Mouse (Mus musculus): ENCODE data around the gene Gtpbp2. TPM values are rescaled to one million over a fixed set of nuclear protein-coding genes. Genes with fewer than 3 reads are reported as not detected.

Gene Gtpbp2
- polyA plus RNA-seq, 1 experiment from 2014 or later: 32.6 TPM

GRCm38 (mm10) chr17:46159236-46159635 is 1.6 kb upstream of the Gtpbp2 start:
- WGBS (ENCODE audit: insufficient replicate concordance): 18% methylated on average over 2 of the region's 2 CpGs
- H3K4me1 ChIP-seq: peaks cover 73% of the 10 kb centered on the region

GRCm38 (mm10) chr17:46160090-46160662 is 656 bp upstream of the Gtpbp2 start:
- H3K9ac ChIP-seq: peak overlapping the region; percentile 87
- peaks cover 68% of the 10 kb centered on the region for H3K4me1 ChIP-seq
- H3K4me3 ChIP-seq: peak overlapping the region; percentile 81
- WGBS (ENCODE audit: insufficient replicate concordance): under 1% methylated on average over 16 of the region's 16 CpGs
- peaks cover 36% of the 10 kb centered on the region for H3K36me3 ChIP-seq
- peak; percentile 67 for ATAC-seq
- H3K9me3 ChIP-seq (replicated peaks): no peaks in the 10 kb centered on the region
- H3K27me3 ChIP-seq (replicated peaks): no peaks in the 10 kb centered on the region
- H3K27ac ChIP-seq: peak overlapping the region; percentile 98
- peak overlapping the region; percentile 78 for H3K4me2 ChIP-seq

More at GRCm38 (mm10) chr17:46159236-46159635, 1.6 kb upstream of the Gtpbp2 start:
- peaks cover 27% of the 10 kb centered on the region for H3K36me3 ChIP-seq
- H3K27me3 ChIP-seq (replicated peaks): no peaks in the 10 kb centered on the region
- H3K9me3 ChIP-seq (replicated peaks): no peaks in the 10 kb centered on the region
- peak overlapping the region; percentile 81 for H3K4me3 ChIP-seq
- H3K4me2 ChIP-seq: peak overlapping the region; percentile 78
- peak overlapping the region; percentile 87 for H3K9ac ChIP-seq
- ATAC-seq: peak; percentile 64
- H3K27ac ChIP-seq: peak overlapping the region; percentile 98

- H3K4me1 ChIP-seq: peaks cover 57% of the 10 kb centered on the region
- peak overlapping the region; percentile 92 for H3K9ac ChIP-seq
- peak overlapping the region; percentile 98 for H3K27ac ChIP-seq
- H3K4me2 ChIP-seq: peak overlapping the region; percentile 78
- H3K36me3 ChIP-seq: peaks cover 46% of the 10 kb centered on the region
- peak overlapping the region; percentile 81 for H3K4me3 ChIP-seq
- WGBS (ENCODE audit: insufficient replicate concordance): 1% methylated on average over 19 of the region's 19 CpGs
- ATAC-seq: no peak
- H3K9me3 ChIP-seq (replicated peaks): no peaks in the 10 kb centered on the region
- no peaks in the 10 kb centered on the region for H3K27me3 ChIP-seq (replicated peaks)
Observed at GRCm38 (mm10) chr17:46161179-46161578, 347 bp downstream of the Gtpbp2 start.

DNA sequence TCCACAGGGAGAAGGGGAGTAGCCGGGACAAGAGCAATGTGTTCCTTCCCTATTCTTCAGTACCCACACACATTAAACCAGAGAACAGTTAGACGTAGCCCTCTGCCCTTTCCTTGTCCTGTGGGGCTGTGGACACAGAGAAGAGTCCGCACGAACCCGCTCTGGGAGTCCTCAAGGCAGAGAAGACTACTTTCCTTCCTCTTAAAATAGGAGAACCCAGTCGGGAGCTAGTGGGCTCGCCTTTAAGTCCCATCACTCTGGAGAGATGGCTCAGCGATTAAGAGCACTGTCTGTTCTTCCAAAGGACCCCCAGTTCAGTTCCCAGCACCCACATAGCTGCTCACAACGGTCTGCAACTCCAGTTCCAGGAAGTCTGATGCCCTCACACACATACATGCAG is 878 bp downstream of the Gtpbp2 start:
- peak overlapping the region; percentile 78 for H3K4me2 ChIP-seq
- H3K4me3 ChIP-seq: peak overlapping the region; percentile 81
- peak overlapping the region; percentile 98 for H3K27ac ChIP-seq
- no peaks in the 10 kb centered on the region for H3K27me3 ChIP-seq (replicated peaks)
- WGBS (ENCODE audit: insufficient replicate concordance): 46% methylated on average over 9 of the region's 9 CpGs
- no peak for ATAC-seq
- H3K4me1 ChIP-seq: peaks cover 52% of the 10 kb centered on the region
- H3K9ac ChIP-seq: peak overlapping the region; percentile 92
- no peaks in the 10 kb centered on the region for H3K9me3 ChIP-seq (replicated peaks)
- H3K36me3 ChIP-seq: peaks cover 51% of the 10 kb centered on the region

DNA sequence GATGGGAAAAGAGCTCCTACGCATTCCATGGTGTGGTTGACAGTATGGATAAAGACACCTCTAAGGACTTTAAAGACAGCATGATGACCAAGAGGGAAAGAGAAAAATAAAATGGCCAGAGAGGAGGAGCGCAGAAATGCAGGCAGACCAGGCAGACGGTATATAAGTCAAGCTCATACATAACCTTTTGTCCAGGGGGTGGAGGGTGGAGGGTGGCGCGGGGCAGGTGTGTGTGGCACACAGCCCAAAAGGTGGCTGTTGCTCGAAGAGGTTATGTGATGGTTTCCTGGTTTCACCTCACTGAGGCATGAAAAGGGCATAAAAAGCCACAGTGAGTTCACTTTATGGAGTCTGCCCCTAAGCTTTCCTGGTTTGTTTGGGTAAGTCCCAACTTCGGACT is 1.7 kb downstream of the Gtpbp2 start:
- peak overlapping the region; percentile 78 for H3K4me2 ChIP-seq
- peak overlapping the region; percentile 98 for H3K27ac ChIP-seq
- no peaks in the 10 kb centered on the region for H3K9me3 ChIP-seq (replicated peaks)
- ATAC-seq: no peak
- 82% methylated on average over 7 of the region's 7 CpGs for WGBS (ENCODE audit: insufficient replicate concordance)
- peaks cover 46% of the 10 kb centered on the region for H3K4me1 ChIP-seq
- H3K4me3 ChIP-seq: peak overlapping the region; percentile 81
- H3K27me3 ChIP-seq (replicated peaks): no peaks in the 10 kb centered on the region
- H3K9ac ChIP-seq: peak overlapping the region; percentile 92; the same call in 1 of the 2 replicates
- H3K36me3 ChIP-seq: peaks cover 60% of the 10 kb centered on the region

- WGBS (ENCODE audit: insufficient replicate concordance): 44% methylated on average over 9 of the region's 9 CpGs
- peak overlapping the region; percentile 92 for H3K9ac ChIP-seq
- peaks cover 47% of the 10 kb centered on the region for H3K4me1 ChIP-seq
- peak overlapping the region; percentile 98 for H3K27ac ChIP-seq
- peaks cover 64% of the 10 kb centered on the region for H3K36me3 ChIP-seq
- no peaks in the 10 kb centered on the region for H3K9me3 ChIP-seq (replicated peaks)
- H3K27me3 ChIP-seq (replicated peaks): no peaks in the 10 kb centered on the region
- H3K4me3 ChIP-seq: peak overlapping the region; percentile 81
- H3K4me2 ChIP-seq: peak overlapping the region; percentile 78
- no peak for ATAC-seq
Observed at GRCm38 (mm10) chr17:46162951-46163421, 2.2 kb downstream of the Gtpbp2 start.

GRCm38 (mm10) chr17:46164301-46164700 is 3.5 kb downstream of the Gtpbp2 start:
- H3K9ac ChIP-seq: no peak overlapping the region
- 90% methylated on average over 8 of the region's 8 CpGs for WGBS (ENCODE audit: insufficient replicate concordance)
- no peak overlapping the region for H3K4me2 ChIP-seq
- ATAC-seq: no peak
- H3K27ac ChIP-seq: no peak overlapping the region
- no peak overlapping the region for H3K4me3 ChIP-seq
- H3K27me3 ChIP-seq (replicated peaks): no peaks in the 10 kb centered on the region
- H3K9me3 ChIP-seq (replicated peaks): no peaks in the 10 kb centered on the region
- H3K4me1 ChIP-seq: peaks cover 46% of the 10 kb centered on the region
- H3K36me3 ChIP-seq: peaks cover 77% of the 10 kb centered on the region

DNA sequence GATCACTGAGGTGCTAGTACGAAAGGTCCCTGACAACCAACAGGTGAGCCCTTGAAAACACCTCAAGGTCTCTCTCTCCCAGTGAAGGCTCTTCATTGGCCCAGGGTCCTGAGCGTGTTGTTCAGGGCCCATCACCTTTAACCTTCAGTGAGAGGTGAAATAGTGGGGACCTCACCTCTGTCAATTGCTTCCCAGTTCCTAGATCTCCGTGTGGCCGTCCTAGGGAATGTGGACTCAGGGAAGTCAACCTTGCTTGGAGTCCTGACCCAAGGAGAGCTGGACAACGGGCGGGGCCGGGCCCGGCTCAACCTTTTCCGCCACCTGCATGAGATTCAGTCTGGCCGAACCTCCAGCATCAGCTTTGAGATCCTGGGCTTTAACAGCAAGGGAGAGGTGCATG is 4.0 kb downstream of the Gtpbp2 start:
- H3K27me3 ChIP-seq (replicated peaks): no peaks in the 10 kb centered on the region
- no peak overlapping the region for H3K4me3 ChIP-seq
- H3K4me1 ChIP-seq: peaks cover 46% of the 10 kb centered on the region
- H3K36me3 ChIP-seq: peaks cover 82% of the 10 kb centered on the region
- H3K27ac ChIP-seq: no peak overlapping the region
- H3K4me2 ChIP-seq: no peak overlapping the region
- H3K9ac ChIP-seq: no peak overlapping the region
- no peak for ATAC-seq
- H3K9me3 ChIP-seq (replicated peaks): no peaks in the 10 kb centered on the region
- 93% methylated on average over 10 of the region's 10 CpGs for WGBS (ENCODE audit: insufficient replicate concordance)

- Histone ChIP-seq H3K9me3 (replicated peaks) (no peaks in the 10 kb centered on the region), H3K4me2 (no peak overlapping the region), H3K9ac (no peak overlapping the region), H3K4me1 (peaks cover 46% of the 10 kb centered on the region), H3K36me3 (peaks cover 89% of the 10 kb centered on the region), H3K27me3 (replicated peaks) (no peaks in the 10 kb centered on the region), H3K27ac (no peak overlapping the region), H3K4me3 (no peak overlapping the region)
- ATAC-seq: no peak
- 90% methylated on average over 12 of the region's 12 CpGs for WGBS (ENCODE audit: insufficient replicate concordance)
Observed at GRCm38 (mm10) chr17:46165460-46165859, 4.6 kb downstream of the Gtpbp2 start.

- Histone ChIP-seq H3K36me3 (peaks cover 97% of the 10 kb centered on the region), H3K4me2 (no peak overlapping the region), H3K27ac (peak overlapping the region; percentile 45; the same call in 1 of the 2 replicates), H3K27me3 (replicated peaks) (no peaks in the 10 kb centered on the region), H3K9me3 (replicated peaks) (no peaks in the 10 kb centered on the region), H3K4me1 (peaks cover 45% of the 10 kb centered on the region), H3K4me3 (no peak overlapping the region), H3K9ac (no peak overlapping the region)
- no peak for ATAC-seq
- WGBS (ENCODE audit: insufficient replicate concordance): 80% methylated on average over 5 of the region's 5 CpGs
Observed at GRCm38 (mm10) chr17:46166270-46166669, 5.4 kb downstream of the Gtpbp2 start.

GRCm38 (mm10) chr17:46167014-46167413 is 6.2 kb downstream of the Gtpbp2 start:
- WGBS (ENCODE audit: insufficient replicate concordance): 84% methylated on average over 11 of the region's 11 CpGs
- Histone ChIP-seq H3K9ac (no peak overlapping the region), H3K36me3 (peaks cover 100% of the 10 kb centered on the region)

DNA sequence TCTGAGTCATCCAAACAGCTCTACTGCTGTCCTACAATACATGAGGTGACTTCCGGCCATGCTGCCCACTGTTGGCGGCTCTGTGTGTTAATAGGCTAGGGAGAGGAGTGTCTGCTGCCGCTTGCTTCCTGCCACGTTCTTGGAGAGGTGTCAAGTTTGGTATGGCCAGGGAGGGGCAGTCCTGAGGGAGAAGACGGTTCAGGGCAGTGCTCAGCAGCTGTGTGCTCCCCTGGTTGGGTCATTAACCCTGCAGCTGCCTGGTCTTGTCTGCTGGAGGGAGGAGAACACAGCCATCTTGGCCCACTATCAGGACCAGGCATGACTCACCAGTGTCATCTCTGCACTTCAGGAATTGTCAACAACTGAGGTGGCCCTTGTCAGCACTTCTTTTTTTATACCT is 7.5 kb downstream of the Gtpbp2 start:
- H3K4me2 ChIP-seq: no peak overlapping the region
- H3K36me3 ChIP-seq: peaks cover 100% of the 10 kb centered on the region
- no peak overlapping the region for H3K9ac ChIP-seq
- peak overlapping the region; percentile 73 for H3K27ac ChIP-seq
- peaks cover 25% of the 10 kb centered on the region for H3K4me1 ChIP-seq
- H3K27me3 ChIP-seq (replicated peaks): no peaks in the 10 kb centered on the region
- H3K4me3 ChIP-seq: no peak overlapping the region
- no peaks in the 10 kb centered on the region for H3K9me3 ChIP-seq (replicated peaks)
- 56% methylated on average over 5 of the region's 5 CpGs for WGBS (ENCODE audit: insufficient replicate concordance)
- ATAC-seq: peak; percentile 77

More at GRCm38 (mm10) chr17:46167014-46167413, 6.2 kb downstream of the Gtpbp2 start:
- Histone ChIP-seq H3K4me3 (no peak overlapping the region), H3K9me3 (replicated peaks) (no peaks in the 10 kb centered on the region), H3K27me3 (replicated peaks) (no peaks in the 10 kb centered on the region), H3K4me1 (peaks cover 38% of the 10 kb centered on the region), H3K27ac (peak overlapping the region; percentile 45; the same call in 1 of the 2 replicates), H3K4me2 (no peak overlapping the region)
- no peak for ATAC-seq

All from liver, embryonic 12.5 days (tissue).